Mouse (Mus musculus) neural tube, embryonic 14.5 days (tissue): ENCODE measurements at regions not wholly inside any gene's neighbourhood (a gene's known extent, or its start where the extent isn't known, plus 50 kb on each side); places are given as distances from the start of the nearest gene placed in this dataset.

Experiments used
- ATAC-seq: fragments of 200-750 bp; cut with Nextera tagmentation; 2 replicates; pipeline ENCODE4 v1.8.0; 2017; ENCODE audit warnings: low read depth, mild to moderate bottlenecking, moderate TSS enrichment, moderate library complexity
- H3K27ac ChIP-seq: fragments of 300-500 bp; sonication (generic); 2 replicates; pipeline ENCODE4 v1.5.1; 2014; ENCODE audit warnings: low read depth, mild to moderate bottlenecking, control low read depth, low read length, moderate library complexity, mixed read lengths
- H3K27me3 ChIP-seq: fragments of 300-500 bp; sonication (generic); 2 replicates; pipeline ENCODE4 v1.6.1; 2014; ENCODE audit warnings: low read length; ENCODE audit not compliant: control insufficient read depth, insufficient read depth
- H3K36me3 ChIP-seq: fragments of 300-500 bp; sonication (generic); 2 replicates; pipeline ENCODE4 v1.6.1; 2014; ENCODE audit warnings: low read length, mixed read lengths; ENCODE audit not compliant: control insufficient read depth, insufficient read depth
- H3K4me1 ChIP-seq: fragments of 300-500 bp; sonication (generic); 2 replicates; pipeline ENCODE4 v1.6.1; 2014; ENCODE audit warnings: low read length; ENCODE audit not compliant: control insufficient read depth, insufficient read depth
- H3K4me2 ChIP-seq: fragments of 300-500 bp; sonication (generic); 2 replicates; pipeline ENCODE4 v1.6.1; 2014; ENCODE audit warnings: mild to moderate bottlenecking, low read depth, low read length, control low read depth
- H3K4me3 ChIP-seq: fragments of 300-500 bp; sonication (generic); 2 replicates; pipeline ENCODE4 v1.5.1; 2014; ENCODE audit warnings: low read depth, low read length, control low read depth, mixed read lengths
- H3K9ac ChIP-seq: fragments of 300-500 bp; sonication (generic); replicated peaks from 2 replicates; pipeline ENCODE4 v1.6.1; 2014; ENCODE audit warnings: low read depth, mild to moderate bottlenecking, control low read depth, low read length, mixed read lengths
- H3K9me3 ChIP-seq: fragments of 300-500 bp; sonication (generic); 2 replicates; pipeline ENCODE4 v1.6.1; 2016; ENCODE audit warnings: low read length; ENCODE audit not compliant: control insufficient read depth
- WGBS: fragments of 180-500 bp; shearing (Covaris S2); extraction: QIAGEN DNeasy Blood & Tissue Kit; methylation state at CpG from one replicate; pipeline ENCODE4 v1.1.7; 2014; 5-methylcytosine and 5-hydroxymethylcytosine counted together

- 77% methylated on average over 5 of the region's 5 CpGs for WGBS
- Histone ChIP-seq H3K27me3 (no peaks in the 10 kb centered on the region), H3K4me2 (no peak overlapping the region), H3K4me3 (no peak overlapping the region), H3K9ac (no peak overlapping the region), H3K27ac (no peak overlapping the region), H3K9me3 (no peaks in the 10 kb centered on the region), H3K36me3 (no peaks in the 10 kb centered on the region), H3K4me1 (no peaks in the 10 kb centered on the region)
- ATAC-seq: no peak
These were observed 240.6 kb downstream of the H2al1j start for GRCm38 (mm10) chrX:11568262-11568661.

- H3K4me2 ChIP-seq: no peak overlapping the region
- H3K36me3 ChIP-seq: no peaks in the 10 kb centered on the region
- H3K27ac ChIP-seq: no peak overlapping the region
- H3K9ac ChIP-seq: no peak overlapping the region
- no peaks in the 10 kb centered on the region for H3K4me1 ChIP-seq
- ATAC-seq: no peak
- no peaks in the 10 kb centered on the region for H3K9me3 ChIP-seq
- H3K4me3 ChIP-seq: no peak overlapping the region
- 68% methylated on average over 3 of the region's 3 CpGs for WGBS
- H3K27me3 ChIP-seq: no peaks in the 10 kb centered on the region
These were observed 246.7 kb downstream of the H2al1j start for GRCm38 (mm10) chrX:11574354-11574753.

- WGBS: 89% methylated on average over 6 of the region's 6 CpGs
These were observed 247.9 kb downstream of the H2al1j start for GRCm38 (mm10) chrX:11575571-11575970.

GRCm38 (mm10) chrX:11576287-11576686 lies 248.7 kb downstream of the H2al1j start:
- WGBS: 51% methylated on average over 8 of the region's 8 CpGs
- no peaks in the 10 kb centered on the region for H3K9me3 ChIP-seq
- no peaks in the 10 kb centered on the region for H3K4me1 ChIP-seq
- H3K36me3 ChIP-seq: no peaks in the 10 kb centered on the region
- no peak overlapping the region for H3K4me2 ChIP-seq
- no peak overlapping the region for H3K4me3 ChIP-seq
- no peak overlapping the region for H3K9ac ChIP-seq
- no peak overlapping the region for H3K27ac ChIP-seq
- no peak for ATAC-seq
- H3K27me3 ChIP-seq: no peaks in the 10 kb centered on the region

More at GRCm38 (mm10) chrX:11575571-11575970, 247.9 kb downstream of the H2al1j start:
- no peaks in the 10 kb centered on the region for H3K36me3 ChIP-seq
- H3K27me3 ChIP-seq: no peaks in the 10 kb centered on the region
- H3K4me1 ChIP-seq: no peaks in the 10 kb centered on the region
- no peak overlapping the region for H3K4me2 ChIP-seq
- no peak overlapping the region for H3K27ac ChIP-seq
- ATAC-seq: no peak
- no peak overlapping the region for H3K9ac ChIP-seq
- no peaks in the 10 kb centered on the region for H3K9me3 ChIP-seq
- no peak overlapping the region for H3K4me3 ChIP-seq

GRCm38 (mm10) chrX:11577294-11577693 lies 249.7 kb downstream of the H2al1j start:
- Histone ChIP-seq H3K4me2 (no peak overlapping the region), H3K9ac (no peak overlapping the region), H3K9me3 (no peaks in the 10 kb centered on the region), H3K36me3 (no peaks in the 10 kb centered on the region), H3K4me1 (no peaks in the 10 kb centered on the region), H3K27ac (no peak overlapping the region), H3K27me3 (no peaks in the 10 kb centered on the region), H3K4me3 (no peak overlapping the region)
- no peak for ATAC-seq
- WGBS: 59% methylated on average over 3 of the region's 3 CpGs

GRCm38 (mm10) chrX:11585353-11585752 lies 257.7 kb downstream of the H2al1j start:
- Histone ChIP-seq H3K27ac (no peak overlapping the region), H3K9me3 (no peaks in the 10 kb centered on the region), H3K27me3 (no peaks in the 10 kb centered on the region), H3K36me3 (no peaks in the 10 kb centered on the region), H3K4me3 (no peak overlapping the region), H3K4me2 (no peak overlapping the region), H3K9ac (no peak overlapping the region), H3K4me1 (no peaks in the 10 kb centered on the region)
- ATAC-seq: no peak
- WGBS: 76% methylated on average over 5 of the region's 5 CpGs

- H3K36me3 ChIP-seq: no peaks in the 10 kb centered on the region
- no peak for ATAC-seq
- no peaks in the 10 kb centered on the region for H3K27me3 ChIP-seq
- no peak overlapping the region for H3K27ac ChIP-seq
- H3K4me2 ChIP-seq: no peak overlapping the region
- no peak overlapping the region for H3K4me3 ChIP-seq
- WGBS: 40% methylated on average over 10 of the region's 10 CpGs
- no peak overlapping the region for H3K9ac ChIP-seq
- H3K9me3 ChIP-seq: no peaks in the 10 kb centered on the region
- H3K4me1 ChIP-seq: no peaks in the 10 kb centered on the region
These were observed 264.0 kb downstream of the H2al1j start for GRCm38 (mm10) chrX:11591391-11592187.

GRCm38 (mm10) chrX:11594542-11594941 lies 266.9 kb downstream of the H2al1j start:
- no peaks in the 10 kb centered on the region for H3K9me3 ChIP-seq
- no peak overlapping the region for H3K27ac ChIP-seq
- 51% methylated on average over 3 of the region's 3 CpGs for WGBS
- no peak overlapping the region for H3K9ac ChIP-seq
- no peak for ATAC-seq
- no peak overlapping the region for H3K4me2 ChIP-seq
- no peaks in the 10 kb centered on the region for H3K27me3 ChIP-seq
- no peak overlapping the region for H3K4me3 ChIP-seq
- no peaks in the 10 kb centered on the region for H3K4me1 ChIP-seq
- H3K36me3 ChIP-seq: no peaks in the 10 kb centered on the region

GRCm38 (mm10) chrX:11597548-11597947 lies 269.9 kb downstream of the H2al1j start:
- no peak for ATAC-seq
- Histone ChIP-seq H3K27me3 (no peaks in the 10 kb centered on the region), H3K9me3 (no peaks in the 10 kb centered on the region), H3K4me2 (no peak overlapping the region), H3K36me3 (no peaks in the 10 kb centered on the region), H3K4me3 (no peak overlapping the region), H3K9ac (no peak overlapping the region), H3K4me1 (no peaks in the 10 kb centered on the region), H3K27ac (no peak overlapping the region)
- 59% methylated on average over 7 of the region's 7 CpGs for WGBS
